Mouse (Mus musculus) embryo, embryonic 11.5 days (tissue): ENCODE results near the gene Naa40.

Experiments used
- DNase-seq: peaks from one replicate; pipeline ENCODE4 v3.0.0-alpha.2; 2012; ENCODE audit warnings: low read depth, low spot score

The Naa40 gene

DNA sequence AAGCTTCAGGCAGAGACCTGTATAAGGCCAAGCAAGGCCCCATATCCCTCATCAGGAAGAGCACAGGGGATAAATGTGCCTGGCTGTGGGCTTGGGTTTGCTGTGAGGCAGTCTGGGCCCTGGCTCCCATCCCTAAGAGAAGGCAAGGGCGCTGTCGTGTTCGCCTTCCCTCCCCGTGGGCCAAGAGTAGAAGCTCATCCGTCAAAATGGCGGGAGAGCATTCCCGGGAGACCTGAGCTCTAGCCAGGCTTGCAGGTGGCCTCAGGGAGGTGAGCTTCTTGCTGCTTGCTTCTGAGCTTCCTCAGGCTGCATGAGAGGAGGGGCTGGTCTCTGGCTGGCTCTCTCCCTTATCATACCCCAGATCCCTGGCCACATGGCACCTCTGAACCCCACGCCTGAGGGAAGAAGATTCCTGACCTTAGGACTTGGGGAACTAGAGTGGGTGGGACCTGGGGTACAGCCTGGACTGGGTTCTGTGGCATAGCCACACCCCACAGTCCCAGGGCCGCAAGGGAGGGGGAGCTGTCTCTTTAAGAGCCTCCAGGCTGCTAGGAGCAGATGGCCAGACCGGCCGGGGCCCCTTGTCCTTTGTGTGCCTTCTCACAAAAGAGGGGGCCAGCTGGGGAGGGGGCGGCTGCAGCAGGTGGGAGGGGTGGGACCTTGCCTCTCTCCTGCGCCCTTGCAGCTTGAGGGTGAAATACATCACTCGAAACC lies 24.7 kb upstream of the Naa40 start:
- no peak for DNase-seq

DNA sequence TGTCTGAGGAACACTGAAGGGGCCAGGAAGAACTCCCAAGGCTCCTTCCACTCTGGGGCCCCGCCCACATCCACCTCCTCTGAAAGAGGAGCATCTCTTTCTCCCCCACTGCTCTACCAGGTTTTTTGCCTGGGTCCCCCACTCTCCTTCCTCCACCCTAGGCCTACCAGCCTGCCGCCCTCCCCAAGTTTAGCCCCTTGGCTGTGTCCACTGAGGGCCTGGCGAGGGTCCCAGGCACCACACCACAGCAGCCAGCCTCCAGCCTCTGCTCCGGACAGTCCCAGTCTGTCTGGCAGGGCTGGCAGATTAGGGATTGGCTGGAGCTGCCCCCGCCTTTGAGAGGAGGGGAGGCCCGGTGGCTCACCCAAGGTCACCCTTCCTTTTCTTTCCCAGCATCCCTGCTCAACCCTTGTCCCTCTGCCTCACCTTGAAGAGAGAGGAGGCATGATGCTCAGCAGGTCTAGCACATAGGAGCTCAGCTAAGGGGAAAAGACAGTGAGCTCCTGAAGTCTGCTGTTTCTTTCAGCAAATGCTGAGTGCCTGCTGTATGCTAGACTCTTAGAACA lies 23.9 kb upstream of the Naa40 start:
- no peak for DNase-seq

DNA sequence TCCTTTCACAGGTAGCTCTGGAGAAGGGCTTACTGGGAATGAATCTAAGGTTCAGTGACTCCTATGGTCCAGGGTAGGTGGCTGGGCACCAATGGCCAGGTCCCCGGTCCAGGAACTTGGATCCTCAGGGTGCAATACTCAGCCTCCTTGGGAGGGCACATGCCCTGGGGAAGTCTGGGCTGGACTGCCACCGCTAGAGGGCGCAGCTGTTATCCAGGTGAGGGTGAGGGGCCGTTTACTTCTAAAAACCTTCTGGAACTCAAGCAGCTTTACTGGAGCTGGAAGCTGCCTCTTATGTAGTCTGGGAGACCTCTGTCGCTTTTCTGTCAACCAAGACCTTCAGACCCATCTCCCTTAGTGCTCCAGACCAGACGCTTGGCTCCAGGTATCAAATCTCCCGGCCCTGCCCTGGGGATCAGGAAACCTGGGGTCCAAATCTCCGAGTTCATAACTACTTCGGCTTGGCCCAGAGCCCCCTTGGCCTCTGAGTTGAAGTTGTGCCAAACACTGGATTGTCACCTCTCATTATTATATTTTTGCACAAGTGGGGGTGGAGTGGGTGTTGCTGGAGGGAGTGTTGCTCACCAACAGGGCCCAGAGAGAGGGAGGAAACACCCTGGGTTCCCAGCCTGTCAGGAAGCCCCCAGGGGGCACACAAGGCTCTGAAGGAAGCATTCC lies 23.2 kb upstream of the Naa40 start:
- peak; percentile 71 for DNase-seq

DNA sequence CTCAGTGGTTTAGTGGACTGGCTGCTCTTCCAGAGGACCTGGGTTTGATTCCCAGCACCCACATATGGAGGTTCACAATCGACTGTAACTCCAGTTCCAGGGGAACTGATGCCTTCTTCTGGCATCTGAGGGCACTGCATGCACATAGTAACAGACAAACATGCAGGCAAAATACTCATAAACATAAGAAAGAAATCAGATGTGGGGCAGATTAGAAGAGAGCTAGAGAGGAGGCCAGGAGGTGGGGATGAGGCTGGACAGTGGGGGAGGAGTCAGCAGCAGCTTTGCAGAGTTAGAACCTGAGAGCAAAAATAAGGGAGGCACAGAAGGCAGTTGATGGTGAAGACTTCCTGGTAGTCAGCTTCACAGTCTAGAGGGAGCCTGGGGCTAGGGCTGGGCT lies 21.6 kb upstream of the Naa40 start:
- DNase-seq: no peak

DNA sequence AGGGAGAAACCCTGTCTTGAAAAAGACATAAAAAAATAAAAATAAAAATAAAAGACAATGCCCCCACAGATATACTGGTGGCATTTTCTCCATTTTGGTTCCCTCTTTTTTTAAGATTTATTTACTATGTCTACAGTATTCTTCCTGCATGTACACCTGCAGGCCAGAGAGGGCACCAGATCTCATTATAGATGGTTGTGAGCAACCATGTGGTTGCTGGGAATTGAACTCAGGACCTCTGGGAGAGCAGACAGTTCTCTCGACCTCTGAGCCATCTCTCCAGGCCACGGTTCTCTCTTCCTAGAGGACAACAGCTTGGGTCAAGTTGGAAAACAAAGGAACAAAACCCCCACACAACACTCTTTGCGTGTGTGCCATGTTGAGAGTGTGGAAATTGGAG lies 21.0 kb upstream of the Naa40 start:
- DNase-seq: no peak

DNA sequence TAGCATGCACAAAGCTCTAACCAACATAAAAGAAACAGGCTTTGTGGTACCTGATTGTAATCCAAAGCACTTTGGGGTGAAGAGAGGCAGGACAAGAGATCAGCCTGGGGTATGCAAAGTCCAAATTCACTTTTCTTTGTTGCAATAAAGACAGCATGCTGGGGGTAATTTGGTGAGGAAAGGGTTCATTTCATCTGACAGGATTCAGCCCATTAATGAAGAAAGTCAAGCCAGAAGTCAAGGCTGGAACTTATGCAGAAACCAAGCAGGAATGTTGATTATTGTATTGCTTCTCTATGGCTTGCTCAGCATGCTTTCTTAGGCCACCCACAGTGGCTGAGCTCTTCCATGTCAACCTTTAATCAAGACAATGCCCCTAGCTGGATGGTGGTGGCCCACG lies 20.5 kb upstream of the Naa40 start:
- no peak for DNase-seq

DNA sequence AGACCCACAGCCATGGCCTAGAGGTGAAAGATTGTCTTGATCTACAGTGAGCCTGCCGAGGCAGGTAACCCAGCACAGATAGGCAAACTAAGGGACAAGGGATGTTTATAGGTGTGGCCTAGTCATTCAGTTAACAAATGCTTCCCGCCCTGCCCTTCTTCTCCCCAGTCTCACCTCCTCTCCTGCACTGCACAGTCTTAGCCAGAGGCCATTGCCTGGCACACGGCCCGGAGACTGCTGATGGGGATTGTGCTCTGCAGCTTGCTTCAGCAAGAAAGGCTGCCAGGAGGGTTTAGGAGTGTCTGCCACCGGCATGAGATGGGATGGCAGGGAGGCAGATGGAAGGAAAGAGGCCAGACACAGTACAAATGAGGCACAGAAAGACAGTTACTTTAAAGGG lies 16.9 kb upstream of the Naa40 start:
- DNase-seq: no peak

DNA sequence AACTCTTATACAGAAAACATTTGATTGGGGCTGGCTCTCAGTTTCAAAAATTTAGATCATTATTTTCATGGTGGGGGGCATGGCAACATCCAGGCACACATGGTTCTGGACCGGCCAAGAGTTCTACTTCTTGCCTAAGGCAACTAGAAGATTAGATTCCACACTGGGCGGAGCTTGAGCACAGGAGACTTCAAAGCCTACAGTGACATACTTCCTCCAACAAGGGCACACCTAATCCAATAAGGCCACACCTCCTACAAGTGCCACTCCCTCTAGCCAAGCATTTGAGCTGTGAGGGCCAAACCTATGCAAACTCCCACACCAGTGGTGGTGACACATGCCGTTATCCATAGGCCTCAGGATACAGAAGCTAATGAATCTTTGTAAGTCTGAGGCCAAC lies 5.0 kb upstream of the Naa40 start:
- DNase-seq: no peak

DNA sequence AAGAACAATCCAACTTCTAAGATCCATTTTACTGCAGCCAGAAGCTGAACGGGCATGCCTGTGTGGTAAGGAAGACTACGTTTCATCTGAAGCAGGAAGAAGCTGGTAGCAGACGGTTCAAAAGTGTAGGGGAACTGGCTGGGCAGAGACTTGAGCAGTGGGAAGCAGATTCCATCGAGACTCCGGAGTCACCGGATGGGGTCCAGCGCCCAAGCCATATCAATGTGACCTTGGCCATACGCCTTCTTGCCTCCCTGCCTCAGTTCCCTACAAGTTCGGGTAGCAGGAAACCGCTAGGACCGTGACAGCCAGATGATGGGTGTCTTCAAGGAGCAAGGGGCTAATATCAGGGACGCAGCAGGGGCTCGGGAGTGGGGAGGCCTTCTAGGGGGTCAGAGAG lies 692 bp downstream of the Naa40 start:
- DNase-seq: no peak

DNA sequence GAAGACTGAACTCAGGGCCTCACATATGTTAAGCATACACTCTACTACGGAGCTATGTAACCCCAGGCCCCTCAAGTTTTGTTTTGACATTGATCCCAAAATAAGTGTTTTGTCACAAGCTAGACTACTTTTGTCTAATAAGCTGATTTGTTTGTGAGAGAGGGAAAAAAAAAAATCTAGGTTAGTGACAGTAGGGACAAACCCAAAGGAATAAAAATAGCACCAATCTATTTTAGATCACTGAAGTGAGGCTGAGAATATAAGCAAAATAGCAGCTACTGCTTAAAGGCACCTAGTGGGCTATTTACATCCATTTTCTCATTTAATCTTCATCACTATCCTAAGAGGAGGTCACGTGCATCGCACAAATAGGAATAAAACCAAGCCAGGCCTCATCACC lies 1.4 kb downstream of the Naa40 start:
- no peak for DNase-seq

DNA sequence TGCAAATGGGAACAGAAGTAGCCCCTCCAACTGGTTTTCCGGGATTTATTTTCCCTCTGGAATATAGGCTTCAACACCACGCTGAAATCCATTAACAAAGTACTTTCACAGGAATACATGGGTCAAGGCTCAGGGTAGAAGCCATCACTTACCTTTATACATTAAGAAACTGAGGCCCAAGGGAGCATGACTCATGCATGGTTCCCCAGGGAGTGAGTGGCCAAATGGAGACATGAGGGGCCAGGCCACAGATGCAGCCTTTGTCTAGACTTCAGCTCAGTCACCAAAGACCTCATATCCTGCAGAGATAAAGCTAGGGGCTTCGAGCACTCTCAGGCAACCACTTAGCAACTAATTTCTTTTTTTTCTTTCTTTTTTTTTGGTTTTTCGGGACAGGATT lies 4.2 kb downstream of the Naa40 start:
- no peak for DNase-seq

DNA sequence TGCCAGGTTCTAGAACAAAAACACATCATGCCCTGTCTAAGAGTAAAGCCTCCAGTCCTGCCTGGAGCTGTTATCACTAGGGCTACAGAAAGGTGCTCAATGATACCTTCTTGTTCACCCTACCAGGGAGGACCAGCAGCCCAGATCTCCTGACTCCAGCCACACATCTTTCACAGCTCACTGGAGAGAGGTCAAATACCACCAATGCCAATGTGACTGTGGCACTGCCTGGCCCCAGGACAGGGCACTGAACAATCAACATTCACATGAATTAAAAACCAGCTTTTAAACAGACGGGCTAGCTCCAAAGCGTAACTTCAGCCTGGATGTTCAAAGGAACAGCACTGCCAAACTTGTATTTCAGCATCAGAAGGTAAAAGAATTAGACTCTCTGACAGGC lies 5.0 kb downstream of the Naa40 start:
- no peak for DNase-seq

DNA sequence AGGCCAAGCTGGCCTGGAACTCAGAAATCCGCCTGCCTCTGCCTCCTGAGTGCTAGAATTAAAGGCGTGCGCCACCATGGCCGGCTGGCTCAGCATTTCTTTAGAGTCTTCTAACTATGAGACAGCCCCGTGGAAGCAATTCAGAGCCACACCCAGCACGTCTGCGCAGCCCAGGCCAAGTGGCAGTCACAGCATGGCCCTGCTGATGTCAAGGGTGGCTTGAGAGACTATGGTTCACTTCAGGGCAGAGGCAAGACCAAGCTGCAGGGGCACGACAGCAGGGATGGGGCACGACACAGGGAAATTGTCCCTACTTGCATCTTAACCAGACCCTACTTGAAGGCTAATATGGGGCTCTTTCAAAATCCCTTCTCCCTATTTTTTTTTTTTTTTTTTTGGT lies 5.5 kb downstream of the Naa40 start:
- no peak for DNase-seq

DNA sequence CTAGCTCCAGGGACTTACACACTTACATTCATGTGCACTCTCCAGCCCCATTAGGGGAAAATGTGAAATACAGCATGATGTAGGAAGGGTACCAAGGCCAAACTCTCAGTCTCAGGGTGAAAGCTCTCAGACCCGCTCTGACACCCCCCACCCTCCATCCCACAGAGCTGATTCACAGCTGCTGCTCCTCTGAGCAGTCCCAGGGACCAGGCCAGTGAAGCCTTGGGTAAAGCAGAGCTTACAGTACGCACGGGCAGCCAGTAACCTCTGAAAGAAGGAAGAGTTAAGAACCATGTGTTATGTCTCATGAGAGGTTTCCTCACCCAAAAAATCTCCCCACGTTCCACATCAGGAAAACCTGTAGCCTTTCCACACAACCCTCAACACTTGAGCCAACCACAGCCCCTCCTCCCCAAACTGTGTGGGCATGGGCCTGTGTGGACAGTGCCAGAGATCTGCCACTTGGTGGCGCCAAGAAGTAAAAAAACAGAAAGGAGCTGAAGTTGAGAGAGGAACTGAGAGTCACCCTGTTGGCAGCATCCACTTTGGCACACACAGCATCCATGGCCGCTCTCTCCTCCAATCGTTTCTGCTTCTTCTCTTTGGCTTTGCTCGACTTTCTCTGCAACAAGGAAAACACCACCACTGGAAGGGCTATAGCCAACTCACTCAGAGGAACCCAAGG lies 6.3 kb downstream of the Naa40 start:
- peak; percentile 51 for DNase-seq

DNA sequence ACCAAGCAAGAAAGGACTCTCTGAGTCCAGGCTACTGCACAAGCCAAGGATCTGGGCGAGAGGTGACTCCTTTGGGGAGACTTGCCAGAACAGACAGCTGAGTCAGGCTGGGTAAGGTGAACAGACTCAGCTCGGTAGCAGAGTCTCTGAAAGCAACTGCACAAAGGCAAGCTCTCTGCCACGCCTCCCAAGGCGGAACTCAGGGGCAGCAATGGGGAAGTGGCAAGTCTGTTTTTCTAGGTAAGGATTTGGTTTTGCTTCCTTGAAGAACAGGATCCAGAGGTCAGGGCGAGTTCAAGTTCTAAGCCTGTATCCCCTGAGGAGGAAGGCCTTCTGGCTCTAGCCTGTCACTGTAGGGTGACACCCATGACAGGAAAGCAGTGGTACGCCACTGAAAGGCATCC lies 14.5 kb downstream of the Naa40 start:
- DNase-seq: no peak

DNA sequence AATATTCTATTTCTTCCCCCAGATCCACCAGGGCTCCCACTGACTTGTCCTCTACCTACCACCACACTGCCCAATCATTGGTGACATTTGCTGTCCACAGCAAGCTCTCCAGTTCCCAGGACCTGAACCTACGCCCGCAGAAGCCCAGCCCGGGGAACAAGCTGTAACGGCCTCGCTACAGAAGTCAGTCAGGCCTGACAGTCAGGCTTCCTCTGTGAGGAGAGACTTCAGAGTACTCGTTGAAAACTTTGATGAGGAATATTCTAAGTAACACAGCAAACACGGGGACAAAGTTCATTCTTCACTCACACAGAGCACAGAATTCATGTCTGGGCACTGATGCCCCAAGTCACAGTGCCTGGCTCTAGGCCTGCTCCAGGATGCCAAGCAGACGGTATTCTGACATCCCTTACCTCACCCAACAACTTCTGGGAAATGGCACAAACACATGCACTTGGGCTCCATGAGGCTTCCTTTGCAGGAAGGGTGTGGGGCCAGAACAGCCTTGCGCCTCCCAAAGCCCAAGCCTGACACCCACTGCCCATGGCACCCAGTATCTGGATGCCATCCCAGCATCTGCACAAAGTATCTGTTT lies 15.8 kb downstream of the Naa40 start:
- no peak for DNase-seq

DNA sequence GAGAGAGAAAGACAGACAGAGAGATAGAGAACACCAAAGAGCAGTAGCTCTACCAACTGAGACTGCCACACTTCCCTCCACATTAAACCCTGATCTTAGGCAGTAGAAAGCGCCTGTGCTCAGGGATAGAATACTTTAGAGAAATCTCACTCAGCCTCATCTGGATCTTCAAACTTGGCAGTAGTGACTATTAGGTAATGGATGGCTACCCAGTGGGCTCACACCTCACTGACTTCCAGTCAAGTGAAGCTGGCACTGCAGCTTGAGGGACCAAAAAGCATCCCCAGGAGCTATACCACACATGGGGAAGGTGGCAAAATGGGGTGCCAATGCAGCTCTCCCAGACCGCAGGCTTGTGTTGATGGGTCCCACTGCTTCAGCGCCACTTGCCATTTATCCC lies 16.7 kb downstream of the Naa40 start:
- DNase-seq: no peak

DNA sequence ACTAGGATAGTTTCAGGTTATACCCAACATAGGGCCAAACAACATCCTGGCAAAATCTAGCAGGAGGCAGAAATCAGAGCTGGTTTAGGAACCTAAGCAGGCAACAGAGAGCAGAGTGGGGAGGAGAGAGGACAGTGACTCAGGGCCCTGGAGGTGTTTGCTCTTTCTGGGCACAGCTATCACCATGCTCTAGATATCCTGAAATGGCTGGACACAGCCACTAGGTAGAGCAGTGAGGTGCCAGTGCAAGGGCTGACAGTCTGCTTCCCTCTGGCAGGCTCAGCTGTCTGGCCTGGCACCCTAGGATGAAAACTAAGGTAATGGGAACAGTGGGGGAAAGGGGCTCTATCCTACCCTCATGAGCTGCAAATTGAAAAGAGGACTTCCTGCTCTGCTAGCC lies 17.5 kb downstream of the Naa40 start:
- no peak for DNase-seq

DNA sequence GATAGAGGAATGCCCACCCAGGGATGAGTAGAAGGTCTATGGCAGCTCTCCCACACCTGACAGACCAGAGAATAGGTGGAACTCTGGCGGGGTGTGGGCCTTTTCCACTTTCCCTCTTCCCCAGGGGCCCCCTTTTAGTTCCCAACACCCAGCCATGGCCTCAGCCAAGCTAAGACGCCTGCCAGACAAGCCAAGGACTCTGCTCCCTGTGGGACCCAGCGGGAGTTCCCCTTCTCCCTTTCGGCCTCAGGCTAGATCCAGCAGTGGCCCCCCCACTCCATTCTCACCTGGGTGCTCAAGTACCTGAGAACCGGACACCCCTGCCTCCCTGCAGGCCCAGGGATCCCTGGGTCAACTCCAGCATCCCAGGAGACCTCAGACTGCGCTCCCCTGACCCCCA lies 18.8 kb downstream of the Naa40 start:
- no peak for DNase-seq

DNA sequence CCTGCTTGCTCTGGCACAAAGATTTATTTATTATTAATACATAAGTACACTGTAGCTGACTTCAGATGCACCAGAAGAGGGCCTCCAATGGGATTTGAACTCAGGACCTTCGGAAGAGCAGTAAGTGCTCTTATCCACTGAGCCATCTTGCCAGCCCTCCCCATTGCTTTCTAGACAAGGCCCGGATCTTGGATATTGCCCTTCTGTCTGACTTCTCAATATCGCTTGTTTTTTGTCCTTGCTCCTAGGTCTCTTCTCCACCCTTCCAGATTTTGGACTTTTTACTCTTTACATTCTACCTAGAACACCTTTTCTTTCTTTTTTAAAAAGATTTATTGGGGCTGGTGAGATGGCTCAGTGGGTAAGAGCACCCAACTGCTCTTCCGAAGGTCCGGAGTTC lies 22.2 kb downstream of the Naa40 start:
- DNase-seq: no peak

DNA sequence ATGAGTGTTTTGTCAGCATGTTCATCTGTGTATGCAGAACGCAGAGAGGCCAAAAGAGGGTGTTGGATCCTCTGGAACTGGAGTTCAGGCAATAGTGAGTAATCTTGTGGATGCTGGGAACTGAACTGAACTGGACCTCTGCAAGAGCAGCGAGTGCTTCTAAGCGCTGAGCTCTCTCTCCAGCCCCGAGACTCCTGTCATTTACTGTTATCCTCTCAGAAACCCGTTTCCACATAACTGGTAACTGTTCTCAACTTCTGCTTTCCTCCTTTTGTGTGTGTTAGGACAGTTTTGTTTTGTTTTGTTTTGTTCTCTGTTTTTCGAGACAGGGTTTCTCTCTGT lies 23.1 kb downstream of the Naa40 start:
- DNase-seq: no peak

DNA sequence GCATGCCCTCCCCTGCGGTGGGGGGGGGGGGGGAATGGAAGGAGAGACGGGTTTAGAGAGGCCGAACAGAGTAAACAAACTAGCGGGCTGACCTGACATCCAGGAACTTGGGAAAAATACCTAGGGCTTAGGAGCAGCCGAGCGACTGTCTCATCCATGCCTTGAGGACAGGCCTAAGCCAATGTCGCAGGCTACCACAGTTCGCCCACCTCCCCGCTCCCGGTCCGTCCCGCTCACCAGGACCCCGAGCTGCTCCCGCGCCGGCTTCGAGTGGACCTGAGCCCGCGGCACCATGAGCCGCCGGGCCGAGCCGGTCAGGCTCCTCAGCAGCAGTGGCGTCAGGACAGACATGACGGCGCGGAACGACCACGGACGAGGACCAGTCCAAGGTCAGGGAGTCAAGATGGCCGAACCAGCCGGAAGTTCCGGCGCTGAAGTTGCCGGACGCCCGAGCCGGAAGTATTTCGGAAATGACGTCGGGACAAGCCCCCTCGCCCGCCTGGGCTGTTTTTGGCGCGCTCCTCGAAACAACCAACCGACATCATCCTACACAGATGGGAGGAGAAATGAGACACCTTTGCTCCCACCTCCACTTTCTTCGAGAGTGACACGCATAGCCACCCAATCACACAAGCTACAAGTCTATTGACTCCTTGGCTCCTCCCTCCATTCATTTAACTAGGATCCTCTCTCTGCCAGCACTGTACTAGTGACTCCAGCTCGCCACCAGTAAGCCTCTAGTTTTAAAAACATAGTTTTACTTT lies 23.6 kb downstream of the Naa40 start, which contains the start of gene Cox8a:
Gene Cox8a (minus strand): TSS at position 455 of the 764 bp plus-strand sequence.
- peak; percentile 93 for DNase-seq
